Mouse (Mus musculus) retina, adult 2 months (tissue): Measurements from ENCODE around the gene Inf2.

Experiments
- DNase-seq: peaks from one replicate; pipeline ENCODE4 v3.0.0-alpha.2; 2012; ENCODE audit warnings: low read depth, low spot score

The Inf2 gene

DNA sequence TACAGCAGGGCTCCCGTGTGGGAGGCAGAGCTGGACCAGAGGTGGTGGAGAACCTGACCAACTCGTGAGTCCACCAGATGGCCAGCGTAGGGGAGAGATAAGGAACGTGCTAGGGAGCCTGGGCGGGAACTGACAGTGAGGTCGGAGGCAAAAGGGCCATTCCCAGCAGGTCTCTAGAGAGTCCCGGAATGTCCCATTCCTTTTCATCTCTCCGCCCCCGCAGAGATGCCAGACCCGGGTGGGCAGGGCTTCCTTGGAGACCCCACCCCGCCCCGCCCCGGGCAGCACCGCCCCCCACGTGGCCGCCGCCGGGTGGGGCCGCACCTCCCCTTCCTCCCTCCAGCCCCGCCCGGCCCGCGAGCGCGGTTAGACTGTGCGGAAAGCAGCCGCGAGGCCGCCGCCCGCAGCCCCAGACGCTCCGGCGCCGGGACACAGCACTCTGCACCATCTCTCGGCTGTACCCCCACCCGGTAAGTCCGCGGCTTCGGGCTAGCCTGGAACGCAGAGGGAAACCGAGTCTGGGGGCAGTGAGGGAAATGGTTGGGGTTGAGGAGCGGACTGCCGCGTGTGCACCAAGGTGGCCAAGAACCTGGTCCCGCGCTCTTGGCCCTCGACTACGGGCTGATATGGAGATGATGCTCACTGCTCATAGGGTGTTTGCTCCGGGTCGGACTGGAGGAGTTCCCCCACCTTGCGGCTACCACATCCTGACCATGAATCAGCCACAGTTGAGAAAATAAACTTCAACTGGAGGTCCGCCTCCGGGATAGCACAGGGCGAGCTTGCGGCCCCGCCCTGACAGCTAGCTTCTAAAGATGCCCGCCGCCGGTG lies at the start of gene Inf2:
Inf2 (plus strand) TSS at position 359 of the 831 bp plus-strand sequence.
- no peak for DNase-seq

DNA sequence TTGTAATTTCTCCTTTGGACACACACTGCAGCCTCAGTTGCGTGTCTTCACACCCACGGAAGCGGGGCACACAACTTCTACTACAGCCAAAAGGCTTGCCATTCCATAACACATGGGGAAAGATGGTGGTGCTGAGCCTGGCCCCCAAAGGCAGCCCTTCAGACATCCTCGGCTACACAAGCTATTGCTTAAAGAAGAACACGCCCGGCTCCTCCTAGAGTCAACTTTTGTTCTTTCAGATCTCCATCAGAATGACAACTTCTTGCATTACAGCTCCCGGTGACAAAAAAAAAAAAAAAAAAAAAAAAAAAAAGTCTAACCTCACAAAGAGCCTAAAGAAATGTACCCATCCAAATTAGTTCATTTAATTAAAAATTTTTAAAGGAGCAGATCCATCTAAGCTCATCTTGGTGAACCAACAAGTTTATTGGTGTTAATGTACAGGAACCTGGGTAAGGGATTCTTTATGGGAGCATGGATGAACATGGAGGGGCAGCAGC lies 49.1 kb upstream of the Inf2 start:
- DNase-seq = no peak

DNA sequence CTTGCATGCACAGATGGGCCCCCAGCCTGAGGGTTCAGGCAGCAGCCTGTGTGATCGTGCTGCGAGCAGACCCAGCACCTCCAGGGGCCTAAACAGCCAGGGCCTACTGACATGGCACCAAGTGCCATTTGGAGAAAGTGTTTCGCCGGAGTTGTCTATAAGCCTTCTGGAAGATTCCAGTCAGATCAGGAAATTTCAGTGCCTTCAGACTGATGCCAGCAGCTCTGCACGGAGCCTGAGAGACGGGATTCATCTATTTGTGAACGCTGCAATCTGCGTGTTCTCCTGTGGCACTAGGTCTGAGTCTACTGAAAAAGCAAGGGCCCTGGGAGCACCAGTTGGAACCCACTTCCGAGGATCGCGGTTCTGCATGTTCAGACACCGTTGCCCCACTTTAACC lies 48.3 kb upstream of the Inf2 start:
- no peak for DNase-seq

DNA sequence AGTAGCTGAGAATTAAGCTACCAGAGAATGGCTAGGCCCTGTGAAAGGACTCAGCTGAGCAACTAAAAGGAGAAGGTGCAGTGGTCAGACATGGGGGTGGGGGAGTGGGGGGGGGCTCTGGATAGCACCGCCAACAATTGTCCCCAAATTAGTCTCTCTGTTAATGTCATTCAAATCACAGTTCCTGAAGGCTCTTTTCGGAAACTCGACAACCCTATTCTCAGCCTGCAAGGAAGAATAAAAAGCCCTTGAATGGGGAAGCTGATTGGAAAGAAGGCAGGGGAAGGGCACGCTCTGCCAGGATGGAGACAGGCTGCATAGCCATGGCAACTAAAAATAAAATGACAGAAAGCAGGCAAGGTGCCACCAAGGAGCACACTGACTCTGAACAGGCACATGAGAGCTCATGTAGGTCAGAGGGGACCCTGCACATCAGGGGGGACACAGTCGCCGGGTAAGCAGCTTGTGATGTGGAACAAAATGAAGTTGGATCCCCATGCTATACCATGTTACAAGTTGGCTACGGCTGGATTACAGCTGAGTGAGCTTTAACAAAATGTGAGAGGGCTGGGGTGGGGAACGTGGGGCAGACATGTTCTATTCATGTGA lies 47.0 kb upstream of the Inf2 start:
- DNase-seq = no peak

DNA sequence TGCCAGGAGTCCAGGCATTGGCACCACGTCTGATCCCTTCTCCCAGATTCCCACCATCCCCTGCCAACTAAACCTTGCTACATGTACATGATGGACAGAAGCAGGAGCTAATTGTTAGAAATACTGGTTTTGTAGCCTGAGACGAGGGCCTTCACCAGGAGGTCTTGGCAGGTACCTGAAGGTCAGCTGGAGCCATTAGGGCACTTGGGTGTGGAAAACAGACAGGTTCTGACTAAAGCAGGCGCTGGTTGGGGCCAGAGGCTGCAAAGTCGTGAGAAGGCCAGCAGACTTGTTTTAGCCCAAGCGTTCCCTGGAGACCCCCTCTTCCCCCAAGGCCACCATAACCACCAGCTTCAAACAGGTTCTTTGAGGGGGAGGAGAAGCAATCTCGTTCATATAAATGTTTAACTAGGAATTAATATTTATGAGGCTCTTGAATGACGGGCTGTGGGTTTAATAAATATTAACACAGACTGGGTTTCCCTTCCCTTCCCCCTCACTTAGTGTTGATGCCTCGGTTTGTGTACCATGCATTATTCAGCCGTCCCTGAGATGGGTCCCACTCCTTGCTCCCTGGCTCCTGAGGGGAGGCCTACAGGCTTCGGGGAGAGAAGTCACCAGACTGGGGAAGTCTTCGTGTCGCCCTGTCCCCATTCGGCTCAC lies 46.2 kb upstream of the Inf2 start:
- no peak for DNase-seq

DNA sequence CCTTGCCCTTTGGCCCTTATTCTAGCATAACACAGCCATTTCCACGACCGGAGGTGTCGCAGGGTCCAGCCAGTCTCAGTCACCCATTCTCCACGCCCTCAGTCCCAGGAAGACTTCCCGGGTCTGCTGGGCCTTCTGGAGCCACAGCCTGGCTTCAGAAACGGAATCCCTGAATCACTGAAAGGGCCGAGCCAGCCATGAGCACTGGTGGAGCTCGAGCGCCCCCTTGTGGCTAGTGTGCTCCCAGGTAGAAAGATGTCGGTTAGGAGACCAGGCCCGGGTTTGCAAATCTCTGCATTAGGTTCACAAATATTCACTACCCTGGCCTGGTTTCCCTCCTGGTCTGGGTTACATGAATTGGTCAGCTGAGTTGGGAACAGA lies 45.7 kb upstream of the Inf2 start:
- DNase-seq = peak; percentile 73

DNA sequence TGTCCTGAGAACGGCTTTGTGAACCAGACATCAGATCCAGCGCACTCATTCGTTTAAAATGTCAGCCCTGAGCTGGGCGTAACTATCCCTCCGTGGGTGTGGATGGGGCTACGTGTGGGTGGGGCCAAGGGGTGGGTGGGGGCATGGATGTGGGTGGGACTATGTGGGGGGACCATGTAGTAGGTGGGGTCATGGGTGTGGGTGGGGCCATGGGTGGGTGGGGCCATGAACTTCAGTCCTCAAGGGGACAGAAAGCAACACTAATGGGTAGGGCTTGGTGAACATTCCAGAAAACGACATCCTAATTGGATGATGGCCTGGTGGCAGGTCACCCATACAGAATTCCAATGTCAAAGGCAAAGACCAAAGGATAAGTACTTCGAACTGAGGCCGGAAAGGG lies 44.6 kb upstream of the Inf2 start:
- DNase-seq = no peak

DNA sequence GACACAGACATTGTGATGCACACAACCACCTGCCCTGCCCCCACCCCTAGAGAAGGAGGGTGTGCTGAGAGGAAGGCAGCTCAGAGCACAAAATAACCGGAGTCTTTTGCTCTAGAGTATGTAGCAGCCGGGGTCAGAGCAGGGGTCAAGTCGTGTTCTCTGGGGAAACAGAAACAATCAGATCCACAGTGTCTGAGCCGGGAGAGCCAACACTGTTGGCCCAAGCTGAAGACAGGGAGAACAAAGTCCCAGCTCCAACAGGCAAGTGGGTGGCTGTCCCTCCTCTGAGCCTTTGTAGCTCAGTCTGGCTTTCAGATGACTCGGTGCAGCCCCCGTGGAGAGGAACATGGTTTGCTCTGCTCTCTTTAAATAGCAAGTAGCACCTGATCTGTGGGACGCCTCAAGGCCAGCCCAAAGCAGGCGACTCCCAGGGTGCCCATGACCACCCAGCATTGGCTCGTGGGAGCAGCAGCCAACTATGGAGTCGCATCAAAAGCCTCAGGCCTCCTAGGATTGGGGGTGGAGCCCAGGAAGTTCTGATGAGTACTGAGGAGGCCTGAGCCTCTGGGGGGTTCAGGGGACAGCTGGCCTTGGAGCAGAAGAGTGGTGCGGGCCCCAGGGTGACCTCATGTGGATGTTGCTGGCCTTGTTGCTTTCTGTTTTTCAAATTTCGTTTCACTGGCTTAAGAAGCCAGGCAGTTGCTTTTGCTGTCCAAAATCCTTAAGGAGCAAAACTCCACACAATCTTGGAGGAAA lies 43.5 kb upstream of the Inf2 start:
- DNase-seq = no peak

DNA sequence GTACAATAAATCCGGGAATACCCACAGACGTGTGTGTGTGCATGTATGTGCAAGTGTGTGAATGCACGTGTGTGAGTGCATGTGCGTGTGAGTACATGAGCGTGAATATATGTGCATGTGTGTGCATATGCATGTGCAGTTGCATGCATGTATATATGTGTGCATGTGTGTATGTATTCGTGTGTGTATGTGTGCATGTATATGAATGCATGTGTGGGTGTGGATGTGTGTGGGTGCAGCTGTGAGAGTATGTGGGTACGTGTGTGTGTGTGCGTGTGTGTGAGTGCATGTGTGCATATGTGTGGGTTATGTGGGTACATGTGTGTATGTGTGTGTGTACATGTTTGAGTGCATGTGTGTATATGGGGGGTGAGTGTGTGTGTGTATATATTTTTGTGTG lies 42.5 kb upstream of the Inf2 start:
- no peak for DNase-seq

DNA sequence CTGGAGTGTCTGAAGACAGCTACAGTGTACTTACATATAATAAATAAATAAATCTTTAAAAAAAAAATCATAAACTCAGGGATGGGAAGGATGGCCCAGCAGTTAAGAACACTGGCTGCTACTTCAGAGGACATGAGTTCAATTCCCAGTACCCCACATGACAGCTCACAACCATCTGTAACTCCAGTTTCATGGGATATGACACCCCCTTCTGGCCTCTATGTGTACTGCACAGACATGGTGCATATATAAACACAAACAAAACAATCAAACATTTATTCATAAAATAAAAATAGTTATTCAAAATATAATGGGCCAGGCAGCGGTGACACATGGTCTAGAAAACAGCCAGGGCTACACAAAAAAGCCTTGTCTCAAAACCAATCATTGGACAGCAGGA lies 39.3 kb upstream of the Inf2 start:
- DNase-seq = no peak

DNA sequence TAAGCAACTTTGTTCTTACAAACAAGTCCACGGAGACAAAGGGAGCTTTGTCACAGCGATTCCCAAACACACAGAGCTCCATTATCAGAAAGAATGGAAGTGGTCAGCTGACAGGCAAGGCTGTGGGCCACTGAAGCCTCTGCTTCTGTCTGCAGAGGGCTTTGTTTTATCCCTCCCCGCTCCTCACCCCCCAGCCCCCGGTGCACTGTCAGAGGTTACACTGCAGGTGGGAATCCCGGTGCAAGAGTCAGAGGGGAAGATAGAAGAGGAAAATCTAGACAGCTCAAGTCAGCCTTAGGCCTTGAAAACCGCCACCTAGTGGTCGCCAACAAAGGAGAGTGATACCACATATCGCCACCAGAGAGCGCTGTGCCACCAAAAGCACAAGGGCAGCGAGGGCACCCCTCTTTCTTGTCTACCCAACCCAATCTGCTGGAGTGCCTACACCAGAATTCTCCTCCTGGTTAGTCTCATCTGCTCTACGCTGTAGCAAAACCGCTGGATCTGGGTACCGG lies 36.7 kb upstream of the Inf2 start:
- peak; percentile 73 for DNase-seq

DNA sequence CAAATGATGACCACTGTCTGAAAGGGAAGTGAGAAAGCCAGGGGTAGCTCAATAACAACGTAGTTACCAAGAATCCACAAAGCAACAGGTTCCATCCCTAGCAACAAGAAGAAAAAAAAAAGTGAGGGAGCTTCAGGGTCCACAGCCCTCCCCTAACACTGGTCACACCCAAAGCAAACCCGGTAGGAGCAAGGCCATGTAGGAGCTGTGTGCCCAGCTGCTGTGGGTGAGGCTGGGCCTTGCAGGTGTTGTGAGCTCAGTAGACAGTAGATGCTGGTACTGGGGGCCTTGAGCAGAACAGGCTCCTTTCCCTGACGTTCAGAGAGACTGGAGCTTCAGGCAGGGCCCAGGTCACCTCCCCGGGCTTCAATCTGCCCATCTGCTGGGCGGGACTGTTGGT lies 36.1 kb upstream of the Inf2 start:
- DNase-seq = no peak

DNA sequence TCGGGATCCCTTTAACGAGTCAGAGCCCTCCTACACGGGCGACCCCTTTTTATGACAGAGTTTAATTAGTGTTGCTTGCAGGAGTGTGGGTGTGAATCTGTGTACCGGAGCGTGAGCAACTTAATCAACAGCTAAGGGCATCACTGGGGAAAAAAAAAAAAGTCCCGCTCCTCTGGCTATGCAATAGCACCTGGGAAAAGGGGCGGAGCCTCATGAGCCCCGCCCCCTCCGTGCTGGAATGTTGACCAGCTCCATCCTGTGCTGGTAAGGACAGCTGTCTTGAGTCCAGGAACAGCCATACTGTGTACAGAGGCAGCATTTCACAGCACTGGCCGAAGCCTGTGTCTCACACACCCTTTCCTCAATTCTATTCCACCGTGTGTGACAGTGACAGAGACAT lies 33.7 kb upstream of the Inf2 start:
- no peak for DNase-seq

DNA sequence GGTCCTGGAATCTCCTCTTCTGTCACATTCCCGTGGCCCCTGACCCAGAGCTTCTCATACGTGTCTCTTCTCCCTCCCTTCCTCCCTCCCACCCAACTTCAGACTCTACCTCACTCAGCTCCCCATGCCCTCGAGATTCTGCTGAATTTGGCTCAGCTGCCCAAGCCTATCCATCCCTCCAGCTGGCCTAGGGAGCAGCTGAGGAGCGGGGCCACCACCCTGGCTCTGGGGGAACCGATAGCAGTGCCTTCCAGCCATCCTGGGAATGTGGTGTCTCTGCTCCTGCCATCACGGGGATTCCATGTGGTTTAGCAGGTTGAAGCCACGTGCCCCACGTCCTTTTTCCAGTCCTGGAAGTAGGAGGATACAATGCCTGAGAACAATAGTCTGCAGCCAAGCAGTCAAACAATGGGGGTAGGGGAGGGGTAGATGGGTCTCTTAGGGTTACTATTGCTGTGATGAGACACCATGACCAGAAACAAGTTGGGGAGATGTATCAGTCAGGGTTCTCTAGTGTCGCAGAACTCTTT lies 32.0 kb upstream of the Inf2 start:
- no peak for DNase-seq

DNA sequence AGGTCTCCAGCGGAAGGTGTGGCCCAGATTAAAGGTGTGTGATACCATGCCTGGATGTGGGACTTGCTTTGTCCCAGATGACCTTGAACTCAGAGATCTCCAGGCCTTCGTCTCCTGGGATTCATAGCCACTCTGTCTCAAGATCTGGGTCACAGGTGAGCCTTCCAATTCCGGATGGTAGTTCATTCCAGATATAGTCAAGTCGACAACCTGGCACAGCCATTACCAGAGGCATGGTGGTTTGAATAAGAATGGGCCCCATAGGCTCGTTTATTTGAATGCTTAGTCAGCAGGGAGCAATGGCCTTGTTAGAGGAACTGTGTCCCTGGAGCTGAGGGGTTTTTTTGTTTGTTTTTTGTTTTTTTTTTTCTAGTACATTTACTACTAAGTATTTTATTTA lies 31.4 kb upstream of the Inf2 start:
- no peak for DNase-seq

DNA sequence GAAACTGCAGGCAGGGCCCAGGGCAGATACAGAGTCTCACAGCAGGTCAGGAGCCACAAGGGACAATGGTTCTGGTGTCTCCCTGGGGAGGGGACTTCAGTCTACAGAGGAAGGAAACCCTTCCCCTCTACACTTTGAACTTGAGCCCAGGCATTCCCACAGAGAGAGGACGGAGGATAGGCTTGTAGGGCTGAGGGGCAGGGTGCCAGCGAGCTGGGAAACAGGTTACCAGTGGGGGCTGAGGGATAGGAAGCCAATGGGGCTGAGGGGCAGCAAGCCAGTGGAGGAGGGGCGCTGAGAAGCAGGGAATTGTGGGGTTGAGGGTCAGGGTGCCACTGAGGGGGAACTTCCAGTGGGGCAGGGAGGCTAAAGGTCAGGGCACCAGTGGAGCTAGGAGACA lies 29.4 kb upstream of the Inf2 start:
- no peak for DNase-seq

DNA sequence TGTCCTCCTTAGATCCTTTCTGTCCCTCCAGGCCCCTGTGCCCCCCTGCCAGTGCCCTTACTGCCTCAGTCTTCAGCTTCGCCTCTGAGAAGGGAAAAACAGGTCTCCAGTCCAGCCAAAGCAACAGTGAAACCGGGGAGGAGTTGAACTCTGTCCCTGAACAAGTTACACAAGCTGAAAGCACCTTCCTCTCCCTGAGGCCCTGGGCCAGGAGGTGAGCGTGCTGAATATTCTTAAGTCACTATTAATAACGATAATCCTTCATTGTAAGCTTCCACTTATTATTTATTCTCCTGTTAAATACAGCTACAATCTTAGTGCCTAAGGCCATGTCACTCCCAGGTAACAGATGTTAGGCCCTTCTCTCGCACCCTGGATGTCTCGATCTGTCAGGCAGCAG lies 28.9 kb upstream of the Inf2 start:
- DNase-seq = peak; percentile 47

DNA sequence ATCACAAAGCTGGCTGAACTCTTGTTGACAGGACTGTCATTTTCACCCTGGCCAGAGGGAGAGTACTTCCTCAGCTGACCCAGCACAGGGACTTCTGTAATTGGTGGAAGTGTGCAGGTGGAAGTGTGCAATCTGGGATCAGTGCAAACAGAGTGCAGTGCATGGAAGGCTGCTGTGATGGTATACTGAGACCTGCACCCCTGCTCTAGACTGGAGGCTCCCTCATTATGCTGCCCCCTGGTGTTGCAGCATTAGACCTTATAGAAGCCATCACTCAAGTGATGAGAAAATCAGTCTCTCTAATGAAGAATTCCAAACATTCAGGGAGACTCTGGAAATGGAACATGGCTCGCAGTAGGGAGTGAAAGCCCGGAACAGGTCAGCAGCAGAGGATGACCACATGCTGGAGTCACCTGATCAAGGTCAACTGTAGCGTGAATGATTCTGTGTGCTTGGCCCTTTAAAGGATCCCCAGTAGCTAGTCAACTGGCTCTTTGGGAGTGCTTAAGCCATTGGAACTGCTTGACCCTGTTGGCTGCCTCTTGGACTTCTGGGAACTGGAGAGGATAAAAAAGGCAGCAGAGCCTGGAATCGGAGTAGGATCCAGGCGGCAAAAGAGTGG lies 28.3 kb upstream of the Inf2 start:
- no peak for DNase-seq

DNA sequence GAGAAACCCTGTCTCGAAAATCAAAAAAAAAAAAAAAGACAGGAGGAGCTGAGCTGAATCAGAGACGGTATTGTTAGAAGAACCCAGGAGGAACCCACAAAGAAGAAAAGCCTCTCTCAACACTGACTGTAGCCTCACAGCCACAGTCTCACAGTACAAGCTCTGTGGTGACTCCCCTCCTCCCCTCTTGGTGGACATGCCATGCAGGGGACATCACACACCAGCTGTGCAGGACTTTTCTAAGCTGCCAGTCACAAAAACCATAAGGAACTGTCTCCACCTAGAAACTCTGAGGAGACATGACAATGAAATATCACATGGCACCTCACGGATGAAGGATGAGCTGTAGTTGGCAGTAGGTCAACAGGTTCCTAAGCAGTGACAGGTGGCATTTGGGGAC lies 27.4 kb upstream of the Inf2 start:
- no peak for DNase-seq

DNA sequence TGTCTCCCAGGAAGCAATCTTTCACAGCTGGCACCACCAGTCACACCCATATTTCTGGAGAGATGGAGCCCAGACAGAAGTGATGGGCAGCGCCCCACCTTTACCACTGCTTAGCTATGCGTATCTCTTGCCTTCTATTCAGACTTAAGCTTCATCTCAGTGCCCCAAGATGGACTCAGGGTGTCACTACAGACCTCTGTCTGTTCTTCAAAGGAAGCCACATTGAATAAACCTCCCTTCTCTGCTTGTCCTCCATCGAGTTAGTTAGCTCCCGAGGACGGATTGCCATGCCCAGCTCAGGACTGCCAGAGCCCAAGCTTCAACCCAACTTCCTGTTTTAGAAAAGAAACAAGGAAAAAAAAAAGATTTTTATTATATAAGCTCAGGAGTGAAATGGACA lies 26.1 kb upstream of the Inf2 start:
- DNase-seq = no peak

DNA sequence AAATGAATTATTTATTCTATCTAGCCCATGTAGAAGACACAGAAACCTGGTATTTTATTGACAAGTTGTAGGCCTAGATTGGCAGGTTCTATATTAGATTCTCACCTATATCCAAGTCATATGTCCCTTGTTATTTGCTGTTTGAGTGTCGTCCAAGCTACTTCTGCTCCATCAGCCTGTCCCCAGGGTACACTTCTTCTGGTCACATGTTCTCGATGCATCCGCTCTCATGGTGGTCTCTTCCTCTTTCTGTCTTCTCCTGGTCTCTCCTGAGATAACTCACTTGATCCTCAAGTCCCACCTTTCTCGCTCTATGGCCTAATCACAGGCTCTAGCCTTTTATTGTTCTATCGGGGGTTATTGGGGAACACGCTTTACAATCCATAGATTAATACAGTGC lies 25.6 kb upstream of the Inf2 start:
- no peak for DNase-seq
